Mouse (Mus musculus): ENCODE data around the gene Nfib.

- no peak for TF ChIP-seq GATA2 (IDR thresholded peaks at IDR 0.05; ENCODE audit: borderline replicate concordance, low read depth, low read length)
- TF ChIP-seq CTCF (IDR thresholded peaks at IDR 0.05; ENCODE audit: low read depth, low read length) = no peak
These were observed 116.1 kb downstream of the Nfib start for GRCm38 (mm10) chr4:82589345-82589890.

All from G1E (cell line).